Mouse (Mus musculus) skeletal muscle tissue, adult 2 months (tissue): ENCODE data around the gene Pm20d1.

Source experiments
- DNase-seq: peaks from one replicate; pipeline ENCODE4 v3.0.0-alpha.2; 2012; ENCODE audit warnings: low read depth, low spot score

Pm20d1 gene

DNA sequence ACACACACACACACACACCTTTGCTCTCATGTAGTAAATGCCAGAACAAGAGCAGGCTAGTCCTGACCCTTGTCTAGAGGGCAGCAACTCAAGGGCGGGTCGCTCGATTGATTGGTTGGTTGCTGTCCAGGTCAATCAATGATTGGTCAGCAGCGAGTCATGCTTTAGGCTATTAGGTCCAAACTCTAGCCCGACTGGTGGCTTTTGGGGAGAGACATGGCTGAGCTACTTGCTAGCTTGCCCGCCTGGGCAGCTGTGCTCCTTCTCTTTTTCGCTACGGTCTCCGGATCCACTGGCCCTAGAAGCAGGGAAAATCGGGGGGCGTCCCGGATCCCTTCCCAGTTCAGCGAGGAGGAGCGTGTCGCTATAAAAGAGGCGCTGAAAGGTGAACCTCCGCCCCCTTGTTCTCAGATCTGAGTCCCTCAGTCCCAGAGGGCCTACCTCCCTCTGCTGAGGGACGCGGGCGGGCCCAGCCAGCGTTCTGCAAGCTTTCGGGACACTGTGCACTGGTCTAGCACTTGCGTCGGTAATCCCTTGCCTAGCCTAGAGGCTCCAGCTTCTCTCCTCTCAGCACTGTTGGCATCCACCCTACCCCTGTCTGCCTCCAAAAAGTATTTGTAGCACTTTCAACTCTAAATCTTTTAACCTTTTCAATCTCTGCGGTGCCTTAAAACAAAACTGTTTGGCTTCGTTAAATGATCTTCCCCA is at the start of gene Pm20d1:
Gene Pm20d1, plus strand, starts transcription at position 180 of the 708 bp plus-strand sequence.
- peak; percentile 20 for DNase-seq

DNA sequence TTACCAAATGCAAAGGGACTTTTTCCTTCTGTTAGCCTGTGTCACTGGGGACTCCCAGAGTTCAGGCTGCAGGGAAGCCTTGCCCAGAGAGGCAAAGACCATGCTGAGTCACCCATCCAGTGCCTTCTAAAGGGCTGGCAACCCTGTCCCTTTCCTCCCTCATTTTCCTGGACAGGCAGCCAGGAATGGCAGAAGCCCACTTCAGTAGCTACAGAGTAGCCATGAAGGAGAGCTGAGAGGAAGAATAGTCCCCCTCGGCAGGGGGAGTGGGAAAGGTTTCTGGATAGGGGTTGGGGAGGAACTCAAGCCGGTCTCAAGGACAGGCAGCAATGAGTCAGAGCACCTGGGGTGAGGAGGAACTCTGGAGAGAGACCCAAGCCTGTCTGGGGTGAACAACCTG is 49.4 kb upstream of the Pm20d1 start:
- DNase-seq = no peak

DNA sequence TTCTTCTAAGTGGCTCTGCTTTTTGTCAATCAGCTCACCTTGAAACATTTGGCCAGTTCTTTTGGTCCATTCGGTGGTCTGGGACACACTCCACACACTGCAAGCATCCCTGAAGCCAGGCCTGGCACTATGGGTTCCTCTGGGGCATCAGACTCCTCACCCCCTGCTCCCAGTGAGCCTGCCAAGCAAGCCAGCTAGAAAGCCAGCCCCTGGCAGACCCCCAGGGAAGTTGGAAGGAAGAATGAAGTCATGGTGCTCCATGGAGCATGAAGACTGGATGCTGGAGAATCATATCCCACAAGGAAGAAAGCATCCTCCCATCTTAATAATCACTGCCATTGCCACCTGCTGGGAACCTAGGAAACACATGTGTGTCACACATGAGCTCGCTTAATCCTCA is 48.5 kb upstream of the Pm20d1 start:
- no peak for DNase-seq

DNA sequence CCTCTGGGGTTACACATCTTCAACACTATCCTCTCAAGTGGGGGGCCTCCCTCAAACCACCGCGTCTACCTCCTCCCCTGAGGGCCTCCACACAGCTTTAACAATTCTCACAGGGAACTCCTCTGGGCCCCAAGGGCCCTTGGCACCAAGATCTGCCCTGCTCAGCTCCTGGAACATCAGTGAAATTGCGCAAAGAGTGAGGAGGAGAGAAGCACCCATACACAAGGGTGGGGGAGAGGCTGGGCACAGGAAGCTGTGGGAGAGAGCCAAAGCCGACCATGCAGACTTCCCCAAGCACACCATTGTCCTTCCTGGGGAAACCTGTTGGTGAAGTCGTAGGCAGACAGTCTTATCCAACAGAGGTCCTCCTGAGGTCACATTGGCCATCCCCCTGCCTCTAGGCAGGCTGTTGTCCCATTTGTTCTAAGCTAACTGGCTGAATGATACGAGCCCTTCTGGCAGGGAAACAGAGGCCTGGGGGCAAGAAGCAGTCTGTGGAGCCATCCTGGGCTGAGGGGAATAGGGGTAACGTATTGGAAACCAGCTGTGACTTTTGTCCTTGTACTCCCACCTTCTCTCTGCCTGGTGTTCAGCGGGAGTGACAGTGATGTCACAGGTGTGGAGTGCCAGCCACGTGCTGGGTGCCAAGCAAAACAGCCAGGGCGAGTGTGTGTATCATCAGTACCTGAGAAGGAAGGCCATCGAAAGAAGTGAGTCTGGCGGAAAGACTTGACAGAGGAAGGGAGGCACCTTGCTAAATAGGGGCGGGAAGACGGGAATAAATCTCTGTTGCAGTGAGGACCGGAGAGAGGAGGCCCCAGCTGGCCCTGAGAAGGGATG is 47.3 kb upstream of the Pm20d1 start:
- no peak for DNase-seq

DNA sequence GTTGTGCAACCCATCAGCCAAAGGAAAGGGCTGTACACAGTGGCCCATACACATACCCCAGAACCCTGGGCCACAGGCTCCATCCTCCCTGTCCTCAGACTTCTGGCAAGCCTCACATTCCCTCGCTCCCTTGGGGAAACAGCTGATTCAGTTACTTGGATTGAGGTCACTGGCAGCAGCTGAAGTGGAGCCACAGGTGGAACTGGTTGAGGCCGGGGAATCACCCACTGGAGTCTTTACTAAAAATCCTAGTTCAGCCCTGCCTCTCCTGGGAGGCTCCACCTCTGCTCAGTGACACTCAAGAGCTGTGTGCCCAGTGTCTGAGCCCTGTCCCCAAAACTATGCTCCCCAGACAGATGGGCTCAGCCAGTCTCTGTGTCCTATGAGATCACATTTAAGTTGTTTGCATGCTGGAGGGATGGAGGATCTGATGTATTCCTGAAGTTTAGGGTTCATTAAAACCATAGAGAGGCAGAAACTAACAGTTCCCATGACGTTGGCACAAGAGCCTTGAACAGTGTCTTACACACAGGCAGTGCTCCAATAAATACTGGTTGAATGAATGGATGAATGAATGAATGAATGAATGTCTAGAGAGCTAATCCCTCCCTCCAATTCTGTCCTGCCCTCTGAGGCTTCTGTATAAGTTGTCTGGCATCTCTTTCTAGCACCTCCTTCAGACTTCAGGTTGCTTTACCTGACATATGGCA is 45.8 kb upstream of the Pm20d1 start:
- peak; percentile 71 for DNase-seq

DNA sequence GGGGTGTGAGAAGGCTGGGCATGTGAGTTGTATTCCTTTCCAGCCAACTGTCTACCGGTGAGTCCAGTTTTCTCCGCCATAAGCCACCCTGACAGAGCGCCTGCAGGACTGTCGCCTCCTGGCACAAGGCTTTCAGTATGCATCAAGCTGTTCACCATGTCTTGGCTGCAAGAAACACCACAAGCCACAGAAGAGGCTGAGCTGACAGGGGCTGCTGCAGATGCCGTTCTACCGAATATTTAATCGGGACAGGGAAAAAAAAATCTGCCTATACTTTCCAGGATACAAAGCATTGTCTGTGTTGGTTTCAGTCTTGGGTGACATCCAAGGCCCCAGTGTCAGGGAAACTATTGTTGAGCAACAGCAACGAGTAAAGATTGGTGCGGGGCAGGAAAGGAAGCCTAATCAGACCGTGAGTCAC is 45.3 kb upstream of the Pm20d1 start:
- DNase-seq = no peak

DNA sequence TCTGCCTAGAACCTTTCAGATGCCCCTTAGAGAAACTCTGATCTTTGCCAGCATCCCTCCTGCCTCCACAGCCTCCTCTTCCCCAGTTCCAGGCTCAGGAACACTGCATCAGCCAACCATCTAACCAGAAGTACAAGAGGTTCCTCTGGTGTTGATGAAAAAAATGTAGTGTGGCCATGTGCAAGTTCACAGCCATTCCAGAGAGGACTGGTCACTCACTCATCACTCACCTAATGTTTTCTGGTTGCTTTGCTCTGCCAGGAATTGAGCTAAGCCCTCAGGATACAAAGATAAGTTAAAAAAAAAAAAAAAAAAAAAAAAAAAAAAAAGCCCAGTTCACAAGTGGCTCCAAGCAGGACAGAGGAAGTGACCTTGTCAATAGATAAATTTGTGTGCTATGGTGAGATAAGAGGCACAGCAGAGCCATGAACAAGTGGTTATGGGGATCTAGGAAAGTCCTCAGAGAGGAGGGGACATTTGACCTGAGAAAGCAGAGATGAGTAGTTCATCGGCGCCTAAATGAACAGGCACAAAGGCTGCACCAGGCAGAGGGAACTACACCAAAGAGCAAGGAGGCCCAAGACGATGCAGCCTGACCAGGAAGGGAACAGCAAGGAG is 42.9 kb upstream of the Pm20d1 start:
- DNase-seq = no peak

DNA sequence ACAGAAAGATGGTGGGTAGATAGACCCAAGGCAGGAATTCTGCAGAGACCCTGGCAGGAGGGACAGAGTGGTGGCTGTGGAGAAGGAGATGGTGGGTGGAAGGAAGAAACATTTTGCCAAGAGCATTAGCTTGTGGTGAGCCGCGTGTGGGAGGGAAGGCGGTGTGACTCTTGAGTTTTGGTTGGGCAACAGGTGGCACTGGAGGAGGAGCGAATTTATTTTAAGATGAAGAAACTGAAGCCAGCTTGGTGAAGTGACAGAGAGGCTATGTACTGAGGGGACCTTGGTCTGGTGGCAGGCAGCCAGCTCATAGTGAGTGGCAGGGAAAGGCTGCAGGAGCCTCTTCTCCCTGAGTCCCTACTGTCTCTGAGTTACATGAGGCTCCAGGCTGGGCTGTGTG is 42.3 kb upstream of the Pm20d1 start:
- DNase-seq = peak; percentile 92

DNA sequence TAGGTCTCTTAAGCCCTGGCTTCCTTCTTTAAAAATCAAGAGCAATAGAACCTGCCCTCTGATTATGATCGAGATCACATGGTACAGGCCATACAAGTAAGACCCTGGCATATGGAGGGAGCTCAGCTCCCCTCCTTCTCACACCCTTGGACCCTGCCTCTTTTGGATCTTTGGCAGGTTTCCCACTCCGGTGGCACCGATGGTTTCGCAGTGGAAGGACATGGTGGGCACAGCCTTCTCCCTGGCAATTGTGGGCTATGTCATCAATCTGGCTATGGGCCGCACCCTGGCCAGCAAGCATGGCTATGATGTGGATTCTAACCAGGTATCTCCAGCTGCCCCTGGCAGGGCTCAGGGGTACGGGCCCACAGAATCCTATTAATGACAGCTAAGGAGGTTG is 40.0 kb upstream of the Pm20d1 start:
- no peak for DNase-seq

DNA sequence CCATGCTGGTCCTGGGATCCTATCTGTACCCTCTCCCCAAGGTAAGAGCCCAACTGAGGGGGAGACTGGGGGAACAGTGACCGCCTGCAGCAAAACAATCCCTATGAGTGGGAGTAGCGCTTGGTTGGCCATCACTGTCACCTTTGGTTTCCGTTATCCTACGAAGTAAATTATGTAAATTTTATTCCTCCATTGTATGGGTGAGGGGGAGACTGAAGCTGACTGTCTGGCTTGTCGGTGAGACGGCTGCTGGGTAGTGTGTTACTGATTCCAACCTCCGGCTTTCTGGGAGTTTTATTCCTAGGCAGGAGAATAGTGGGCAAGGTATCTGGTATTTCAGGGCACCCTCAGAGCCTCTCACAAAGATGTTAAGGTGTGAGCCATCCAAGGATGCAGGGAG is 38.4 kb upstream of the Pm20d1 start:
- DNase-seq = no peak

DNA sequence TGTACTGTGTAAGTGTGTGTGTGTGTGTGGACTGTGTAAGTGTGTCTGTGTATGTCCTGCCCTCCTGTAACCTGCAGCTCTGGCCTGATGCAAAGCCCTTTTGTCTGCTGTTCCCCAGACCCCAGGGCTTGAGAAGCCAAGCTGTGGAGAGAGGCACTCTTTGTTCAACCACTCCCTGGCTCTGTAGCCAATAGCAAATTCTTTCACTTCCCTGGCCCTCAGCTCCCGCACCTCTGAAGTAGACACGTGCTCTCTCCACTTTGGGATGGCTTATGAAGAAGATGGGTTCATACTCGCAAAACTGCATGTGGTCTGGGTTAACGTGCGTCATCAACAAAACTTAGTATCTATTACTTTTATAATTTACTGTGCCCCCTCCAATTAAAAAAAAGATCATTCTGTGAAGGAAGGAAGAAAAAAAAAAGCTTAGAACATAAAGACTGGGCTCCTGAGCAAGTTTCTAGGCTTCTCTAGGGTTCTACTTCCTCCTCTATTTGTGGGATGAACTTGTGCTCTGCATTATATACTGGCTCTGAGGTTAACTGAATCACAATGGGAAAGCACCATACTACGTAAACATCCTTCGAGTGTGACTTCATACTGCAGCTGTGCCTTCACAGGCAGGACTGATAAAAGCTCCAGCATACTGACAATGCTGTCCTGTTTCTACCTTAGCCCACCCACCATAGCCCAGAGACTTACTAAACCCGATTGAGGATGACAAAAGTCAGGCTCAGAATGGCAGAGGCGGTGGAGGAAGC is 37.3 kb upstream of the Pm20d1 start:
- DNase-seq = no peak

DNA sequence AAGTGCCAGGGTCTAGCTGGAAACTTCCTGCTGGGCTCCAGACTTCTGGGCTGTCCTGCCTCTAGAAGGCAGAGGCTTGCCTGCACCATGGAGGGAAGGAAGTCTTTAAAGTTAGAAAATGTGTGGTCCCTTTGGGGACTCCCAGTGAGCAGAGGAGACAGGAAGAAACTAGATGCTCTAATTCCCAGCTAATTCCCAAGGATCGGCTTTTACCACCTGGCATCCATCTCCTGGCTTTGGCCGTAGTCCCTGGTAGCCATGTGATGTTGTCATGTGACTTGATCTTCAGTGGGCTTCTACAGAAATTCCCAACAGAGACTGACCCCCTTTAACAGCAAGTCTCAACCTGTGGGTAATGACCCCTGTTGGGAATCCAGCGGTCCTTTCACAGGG is 36.8 kb upstream of the Pm20d1 start:
- no peak for DNase-seq

DNA sequence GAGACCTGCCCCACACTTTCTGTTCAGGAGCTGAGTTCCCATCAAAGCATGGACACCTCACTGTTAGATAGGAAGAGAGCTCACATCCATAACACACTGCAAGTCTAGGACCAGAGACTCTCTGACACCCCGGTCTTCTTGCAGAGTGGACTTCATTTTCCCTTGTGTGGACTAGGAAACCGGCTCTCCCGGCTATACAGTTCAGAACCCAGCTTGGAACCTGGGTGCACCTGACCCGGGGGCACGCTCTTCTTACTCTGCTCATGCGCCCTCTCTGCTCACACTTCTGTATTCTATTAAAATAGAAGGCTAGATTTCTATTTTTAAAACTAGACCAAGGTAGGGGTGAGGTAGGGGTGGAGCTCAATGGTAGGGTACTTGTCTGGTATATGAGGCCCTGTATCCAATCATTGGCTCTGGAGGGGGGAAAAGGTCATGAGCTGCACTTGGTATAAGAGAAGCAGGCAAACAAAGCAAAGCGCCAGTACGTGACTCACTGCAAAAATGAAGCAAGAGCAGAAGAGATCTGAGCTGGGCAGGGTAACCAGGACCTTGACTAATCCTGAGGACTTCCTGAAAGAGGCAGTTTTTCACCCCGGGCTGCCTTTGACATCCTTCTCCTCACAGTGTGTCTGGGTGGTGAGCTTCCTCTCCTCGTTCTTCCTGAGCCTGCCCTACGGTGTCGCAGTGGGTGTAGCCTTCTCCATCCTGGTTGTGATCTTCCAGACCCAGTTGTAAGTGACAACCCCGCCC is 35.9 kb upstream of the Pm20d1 start:
- no peak for DNase-seq

DNA sequence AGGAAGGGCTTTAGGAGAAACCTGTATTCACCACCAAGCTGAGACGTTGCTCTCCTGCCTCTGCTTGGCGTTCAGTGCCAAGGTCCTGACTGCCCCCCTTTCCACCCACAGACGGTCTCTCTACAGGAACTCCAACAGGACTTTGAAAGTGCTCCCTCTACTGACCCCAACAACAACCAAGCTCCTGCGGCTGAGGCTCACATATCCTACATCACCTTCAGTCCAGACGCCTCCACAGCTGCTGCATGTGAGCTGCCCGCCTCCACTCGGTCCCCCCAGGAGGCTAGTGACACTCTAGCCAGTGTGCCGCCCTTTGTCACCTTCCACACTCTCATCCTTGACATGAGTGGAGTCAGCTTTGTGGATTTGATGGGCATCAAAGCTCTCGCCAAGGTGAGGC is 33.5 kb upstream of the Pm20d1 start:
- no peak for DNase-seq

DNA sequence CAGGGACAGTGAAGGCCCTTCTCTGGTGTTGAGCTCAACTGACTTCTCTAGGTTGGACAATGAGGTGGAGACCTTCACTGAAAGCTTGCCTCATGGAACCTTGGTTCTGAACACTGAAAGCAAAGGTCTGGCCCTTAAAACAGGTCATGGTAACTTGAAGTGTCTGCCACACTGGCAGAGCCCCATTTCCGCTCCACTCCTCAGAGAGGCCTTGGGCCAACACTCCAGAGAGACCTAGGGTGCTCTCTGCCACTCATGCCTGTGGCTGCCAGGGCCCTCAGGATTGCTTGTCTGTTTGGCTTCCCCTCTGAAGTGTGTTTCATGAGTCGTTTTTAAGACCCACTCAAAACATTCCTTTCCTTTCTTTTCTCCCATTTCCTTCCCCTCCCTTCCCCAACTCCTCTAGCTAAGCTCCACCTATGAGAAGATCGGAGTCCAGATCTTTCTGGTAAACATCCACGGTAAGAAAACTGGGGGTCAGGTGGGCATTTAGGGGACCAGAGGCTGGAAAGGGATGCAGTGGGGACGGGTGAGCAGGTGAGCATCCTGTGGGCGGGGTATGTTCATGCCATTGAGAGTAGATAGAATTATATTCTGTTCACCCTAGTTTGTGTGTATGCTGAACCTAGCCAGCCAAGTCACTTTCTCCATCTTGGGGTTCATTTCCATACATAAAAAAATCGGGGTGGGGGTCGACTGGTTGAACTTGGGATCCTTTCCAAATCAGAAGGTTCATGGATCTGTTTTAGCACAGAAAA is 32.4 kb upstream of the Pm20d1 start:
- DNase-seq = no peak

DNA sequence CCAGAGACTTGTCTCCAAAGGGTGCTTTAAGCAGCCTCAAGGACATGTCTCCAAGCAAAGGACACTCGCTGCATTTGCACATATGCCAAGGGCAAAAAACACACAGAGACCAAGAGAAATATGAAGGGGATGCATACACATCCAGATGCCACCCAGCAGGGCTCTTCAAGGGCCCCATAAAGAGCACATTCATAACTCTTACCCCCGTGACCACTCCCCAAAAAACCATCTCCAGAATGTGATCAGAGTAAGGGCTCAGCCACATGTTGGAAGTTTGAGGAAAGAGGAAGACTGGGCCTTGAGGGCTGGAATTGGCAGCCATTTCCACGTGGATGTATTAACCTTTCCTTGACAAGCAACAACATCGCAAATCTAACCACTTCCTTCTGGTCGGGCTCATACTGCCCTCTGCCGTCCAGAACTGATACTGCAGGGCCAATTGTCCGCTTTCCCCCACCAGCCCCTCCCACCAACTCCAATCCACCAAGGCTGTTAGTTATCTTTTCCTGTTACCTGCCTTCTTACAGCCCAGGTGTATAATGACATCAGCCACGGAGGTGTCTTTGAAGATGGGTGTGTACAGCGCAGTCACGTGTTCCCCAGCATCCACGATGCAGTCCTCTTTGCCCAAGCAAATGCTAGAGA is 31.7 kb upstream of the Pm20d1 start:
- DNase-seq = peak; percentile 58

DNA sequence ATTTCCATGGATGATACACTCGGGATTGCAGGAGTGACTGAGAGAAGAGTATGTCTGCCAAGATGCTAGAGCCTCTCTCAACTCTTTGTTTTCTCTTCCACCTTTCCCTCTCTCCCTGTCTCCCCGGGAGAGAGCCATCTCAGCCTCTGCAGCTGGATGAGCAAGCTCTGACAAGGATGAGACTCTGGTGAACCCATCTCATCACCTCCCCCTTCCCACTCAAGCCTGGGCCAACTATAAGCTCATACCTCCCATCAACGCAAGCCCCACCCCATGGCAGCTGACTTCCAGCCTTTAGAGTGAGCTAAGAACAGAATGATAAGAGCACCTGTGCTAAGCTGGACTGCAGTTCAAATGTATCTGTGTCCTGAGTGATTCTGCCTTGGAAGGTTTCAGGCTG is 27.9 kb upstream of the Pm20d1 start:
- no peak for DNase-seq

DNA sequence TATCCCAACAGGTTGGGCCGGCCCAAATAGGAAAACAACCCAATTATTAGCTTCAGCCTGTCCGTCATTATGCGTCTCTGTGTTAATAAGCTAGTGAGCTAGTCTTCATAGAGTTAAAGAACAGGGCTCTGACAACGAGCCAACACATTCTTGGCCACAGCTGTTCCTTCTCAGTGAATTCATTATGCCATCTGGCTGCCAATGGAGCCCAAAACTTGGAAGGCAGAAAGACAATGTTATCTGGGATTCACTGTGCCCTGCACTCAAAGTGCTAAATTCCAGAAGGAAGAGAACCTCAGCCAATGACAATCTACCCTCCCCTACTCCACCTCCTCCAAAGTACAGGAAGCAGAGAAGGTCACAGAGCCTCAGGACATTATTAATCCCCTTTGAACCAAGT is 26.5 kb upstream of the Pm20d1 start:
- peak; percentile 30 for DNase-seq

DNA sequence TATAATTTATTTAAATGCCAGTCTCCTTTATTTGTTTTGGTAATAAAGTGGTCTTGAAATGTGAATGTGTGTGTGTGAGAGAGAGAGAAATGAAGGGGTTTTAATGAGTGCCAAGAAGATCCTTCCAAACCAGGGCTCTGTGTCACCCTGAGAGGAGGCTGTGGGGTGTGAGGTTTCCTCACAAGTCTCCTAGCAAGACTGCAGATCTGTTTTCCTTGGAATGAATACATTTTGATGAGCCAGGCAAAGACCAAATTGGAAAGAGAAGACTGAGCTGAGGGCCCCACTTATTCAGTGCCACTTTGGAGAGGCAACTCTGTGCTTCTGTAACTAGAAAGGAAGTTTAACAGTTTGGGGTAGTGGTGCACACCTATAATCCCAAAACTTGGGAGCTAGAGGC is 25.7 kb upstream of the Pm20d1 start:
- no peak for DNase-seq
